Mouse (Mus musculus) intestine, postnatal 0 days (tissue): ENCODE data around the gene Ecsit. TPM values are rescaled to one million over a fixed set of nuclear protein-coding genes. Genes with fewer than 3 reads are reported as not detected.

Experiments used
- ATAC-seq: fragments of 200-750 bp; cut with Nextera tagmentation; 2 replicates; pipeline ENCODE4 v1.8.0; 2017; ENCODE audit warnings: mild to moderate bottlenecking, moderate TSS enrichment, moderate library complexity
- H3K27ac ChIP-seq: fragments of 300-500 bp; sonication (generic); 2 replicates; pipeline ENCODE4 v1.5.1; 2014; ENCODE audit warnings: mild to moderate bottlenecking, low read depth, low read length, moderate library complexity
- H3K27me3 ChIP-seq: fragments of 300-500 bp; sonication (generic); replicated peaks from 2 replicates; pipeline ENCODE4 v1.6.1; 2014; ENCODE audit warnings: low read length, mixed read lengths; ENCODE audit not compliant: control insufficient read depth, insufficient read depth
- H3K36me3 ChIP-seq: fragments of 300-500 bp; sonication (generic); 2 replicates; pipeline ENCODE4 v1.6.1; 2014; ENCODE audit warnings: mild to moderate bottlenecking, moderate library complexity; ENCODE audit not compliant: control insufficient read depth, insufficient read depth
- H3K4me1 ChIP-seq: fragments of 300-500 bp; sonication (generic); replicated peaks from 2 replicates; pipeline ENCODE4 v1.6.1; 2014; ENCODE audit warnings: antibody characterized with exemption, low read length, mixed read lengths; ENCODE audit not compliant: control insufficient read depth, insufficient read depth
- H3K4me2 ChIP-seq: fragments of 300-500 bp; sonication (generic); replicated peaks from 2 replicates; pipeline ENCODE4 v1.6.1; 2014; ENCODE audit warnings: low read depth, mild to moderate bottlenecking, moderate library complexity
- H3K4me3 ChIP-seq: fragments of 300-500 bp; sonication (generic); 2 replicates; pipeline ENCODE4 v1.5.1; 2014; ENCODE audit warnings: low read depth, low read length
- H3K9ac ChIP-seq: fragments of 300-500 bp; sonication (generic); 2 replicates; pipeline ENCODE4 v1.6.1; 2014; ENCODE audit warnings: mild to moderate bottlenecking, low read depth, low read length
- H3K9me3 ChIP-seq: fragments of 300-500 bp; sonication (generic); 2 replicates; pipeline ENCODE4 v1.6.1; 2016; ENCODE audit warnings: mixed run types; ENCODE audit not compliant: control insufficient read depth
- CTCF ChIP-seq: sonication (generic); IDR thresholded peaks from 2 replicates; pipeline ENCODE4 v1.5.1; 2016; ENCODE audit warnings: low read depth, mild to moderate bottlenecking, control low read depth, antibody characterized with exemption, moderate library complexity
- WGBS: fragments of 180-500 bp; shearing (Covaris S2); extraction: QIAGEN DNeasy Blood & Tissue Kit; methylation state at CpG from one replicate; pipeline ENCODE4 v1.1.7; 2014; 5-methylcytosine and 5-hydroxymethylcytosine counted together
- polyA plus RNA-seq: library from polyadenylated mRNA; unstranded; fragments of >200 nt; fragmentation: Nextera tagmentation; extraction: Ambion mirVana; gene quantifications from 2 replicates; pipeline ENCODE4 v1.2.1, GENCODE M21; 2015

Ecsit gene
- polyA plus RNA-seq = 23.8 and 25.3 TPM in 2 replicates

DNA sequence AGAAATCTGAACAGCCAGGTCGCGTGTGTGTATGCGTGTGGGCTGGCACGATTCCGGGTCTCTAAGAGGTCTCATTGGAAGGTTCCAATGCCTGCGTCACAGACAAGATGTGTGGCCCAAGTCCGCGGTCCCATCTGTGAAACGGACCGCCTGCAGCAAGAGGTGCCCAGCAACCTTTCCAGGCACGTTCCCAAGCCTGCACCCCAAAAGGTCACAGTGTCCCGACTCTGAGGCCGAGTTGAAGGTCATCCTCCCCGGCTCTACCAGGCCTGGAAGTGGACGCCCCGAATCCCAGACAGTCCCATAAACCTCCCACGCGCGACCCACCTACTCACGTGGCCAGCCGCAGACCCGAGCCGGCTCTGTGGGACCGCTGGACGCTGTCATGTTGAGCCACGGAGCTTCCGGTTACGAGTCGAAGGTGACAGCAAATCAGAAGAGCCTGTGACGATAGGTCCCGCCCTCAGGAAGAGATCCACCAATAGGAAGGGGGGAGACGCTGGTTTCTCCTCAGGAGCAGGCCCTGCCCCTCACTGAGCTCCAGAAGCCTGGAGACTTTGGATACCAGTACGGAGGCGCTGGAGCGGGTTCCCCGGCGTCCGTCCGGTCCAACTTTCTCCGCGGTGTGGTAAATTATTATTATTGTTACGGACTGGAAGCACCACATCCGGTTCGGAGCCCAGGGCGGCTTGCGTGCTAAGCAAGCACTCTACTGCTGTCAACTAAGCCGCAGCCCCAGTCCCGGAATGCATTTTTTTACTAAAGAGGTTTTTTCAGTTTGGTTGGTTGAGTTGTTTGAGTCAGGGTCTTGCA, at the start of gene Ecsit:
Ecsit (minus strand) TSS at position 417 of the 813 bp plus-strand sequence.
- Histone ChIP-seq H3K27ac (peak within 1 kb of the TSS; percentile 79), H3K9ac (peak within 1 kb of the TSS; percentile 67), H3K4me2 (peak within 1 kb of the TSS; percentile 84), H3K9me3 (no peaks in the 10 kb centered on the region), H3K36me3 (no peaks in the 10 kb centered on the region; the same call in 1 of the 2 replicates), H3K4me3 (peak within 1 kb of the TSS; percentile 78), H3K27me3 (no peaks in the 10 kb centered on the region), H3K4me1 (no peaks in the 10 kb centered on the region)
- no peak for TF ChIP-seq CTCF
- under 1% methylated on average over 48 of the region's 48 CpGs for WGBS
- ATAC-seq = peak; percentile 98

DNA sequence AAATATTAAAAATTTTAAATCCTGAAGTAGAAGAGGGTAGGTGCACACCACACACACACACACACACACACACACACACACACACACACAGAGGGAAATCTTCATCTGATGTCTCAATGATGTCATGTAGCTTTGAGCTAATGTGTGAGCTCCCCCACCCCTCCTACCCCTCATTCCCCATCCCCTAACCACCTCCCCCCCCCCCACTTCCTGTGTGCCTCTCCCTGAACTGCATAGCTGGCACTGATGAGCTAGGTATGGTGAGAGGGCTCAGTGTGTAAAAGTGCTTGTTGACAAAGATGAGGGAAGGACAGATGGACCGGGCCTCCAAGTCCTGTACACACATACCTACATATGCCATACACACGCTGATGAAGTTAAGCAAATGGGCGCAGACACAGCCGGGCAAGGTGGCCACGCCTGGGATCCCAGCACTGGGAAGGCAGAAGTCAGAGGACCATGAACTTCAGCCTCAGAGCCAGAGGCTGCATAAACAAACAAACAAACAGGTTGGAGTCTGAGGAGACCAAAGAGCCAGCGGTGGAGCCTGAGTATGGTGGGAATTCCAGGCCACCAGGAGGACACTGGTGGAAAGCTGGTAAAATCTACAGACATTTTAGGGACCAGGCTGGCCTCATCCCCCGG, 49.1 kb upstream of the Ecsit start:
- 87% methylated on average over 7 of the region's 7 CpGs for WGBS

DNA sequence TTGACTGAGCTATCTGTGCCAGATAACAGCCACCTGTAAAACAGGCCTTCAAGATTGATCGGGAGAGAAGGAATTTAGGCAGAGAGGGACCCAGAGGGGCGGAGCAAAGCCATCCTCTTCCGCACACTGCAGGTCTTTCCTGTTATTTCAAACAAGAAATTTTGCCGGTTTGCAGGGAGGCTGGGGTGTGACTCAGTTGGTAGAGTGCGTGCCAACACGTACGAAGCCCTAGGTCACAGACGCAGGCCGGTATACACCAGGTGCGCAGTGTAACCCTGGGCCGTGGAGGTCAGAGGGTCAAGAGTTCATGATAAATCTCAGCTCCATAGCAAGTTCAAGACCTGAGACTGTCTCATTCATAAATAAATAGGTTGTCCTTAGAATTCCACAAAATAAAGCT, 47.0 kb upstream of the Ecsit start:
- Histone ChIP-seq H3K4me2 (peak overlapping the region; percentile 71), H3K9me3 (no peaks in the 10 kb centered on the region), H3K4me3 (peak overlapping the region; percentile 40), H3K4me1 (no peaks in the 10 kb centered on the region; the same call in 1 of the 2 replicates), H3K36me3 (peaks cover 4% of the 10 kb centered on the region; the same call in 1 of the 2 replicates), H3K9ac (no peak overlapping the region), H3K27ac (peak overlapping the region; percentile 50), H3K27me3 (no peaks in the 10 kb centered on the region)
- WGBS = 43% methylated on average over 11 of the region's 11 CpGs
- TF ChIP-seq CTCF = no peak
- peak; percentile 9; the same call in 1 of the 2 replicates for ATAC-seq

More for the DNA sequence above, 49.1 kb upstream of the Ecsit start:
- Histone ChIP-seq H3K4me1 (no peaks in the 10 kb centered on the region; the same call in 1 of the 2 replicates), H3K4me2 (no peak overlapping the region), H3K9me3 (no peaks in the 10 kb centered on the region), H3K9ac (no peak overlapping the region), H3K4me3 (no peak overlapping the region), H3K27me3 (no peaks in the 10 kb centered on the region), H3K27ac (no peak overlapping the region), H3K36me3 (0 out of 2 replicates have a peak, but pooled peaks cover 4% of the 10 kb centered on the region)
- TF ChIP-seq CTCF = no peak
- ATAC-seq = no peak

DNA sequence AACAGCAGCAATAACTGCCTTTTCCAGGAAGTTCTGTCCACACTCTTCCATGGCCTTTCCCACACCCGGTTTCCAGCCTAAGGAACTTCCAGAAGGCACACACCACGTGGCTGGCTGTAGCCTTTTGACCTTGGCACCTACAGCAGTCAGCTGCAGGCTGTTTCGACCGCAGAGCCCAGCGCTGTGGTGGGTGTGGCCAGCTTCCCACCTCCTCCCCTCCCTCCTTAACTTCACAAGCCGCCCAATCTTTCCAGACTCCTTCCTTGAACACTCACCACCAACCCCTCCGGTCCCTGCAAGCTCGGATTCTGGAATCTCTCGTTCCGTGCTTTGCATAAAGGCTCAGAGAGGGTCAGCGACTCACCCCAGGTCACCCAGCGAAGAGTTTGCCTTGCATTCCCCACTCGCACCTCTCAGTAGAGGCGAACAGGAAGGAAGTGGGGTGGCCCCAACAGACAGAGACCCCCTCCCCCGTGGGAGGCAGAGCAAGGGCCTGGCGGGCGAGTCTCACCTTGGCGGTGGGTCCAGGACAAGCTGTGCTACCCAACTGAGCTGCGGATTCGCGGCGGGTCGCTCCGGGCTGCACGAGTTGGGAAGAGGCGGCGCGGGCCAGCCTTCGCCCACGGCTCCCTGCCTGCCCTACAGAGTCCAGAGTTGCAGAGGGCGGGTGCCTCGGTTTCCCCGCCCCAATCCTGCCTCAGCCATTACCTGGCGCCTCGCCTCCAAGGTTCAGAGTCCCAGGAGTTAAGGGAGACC, 46.2 kb upstream of the Ecsit start:
- Histone ChIP-seq H3K27ac (peak overlapping the region; percentile 83), H3K27me3 (no peaks in the 10 kb centered on the region)

DNA sequence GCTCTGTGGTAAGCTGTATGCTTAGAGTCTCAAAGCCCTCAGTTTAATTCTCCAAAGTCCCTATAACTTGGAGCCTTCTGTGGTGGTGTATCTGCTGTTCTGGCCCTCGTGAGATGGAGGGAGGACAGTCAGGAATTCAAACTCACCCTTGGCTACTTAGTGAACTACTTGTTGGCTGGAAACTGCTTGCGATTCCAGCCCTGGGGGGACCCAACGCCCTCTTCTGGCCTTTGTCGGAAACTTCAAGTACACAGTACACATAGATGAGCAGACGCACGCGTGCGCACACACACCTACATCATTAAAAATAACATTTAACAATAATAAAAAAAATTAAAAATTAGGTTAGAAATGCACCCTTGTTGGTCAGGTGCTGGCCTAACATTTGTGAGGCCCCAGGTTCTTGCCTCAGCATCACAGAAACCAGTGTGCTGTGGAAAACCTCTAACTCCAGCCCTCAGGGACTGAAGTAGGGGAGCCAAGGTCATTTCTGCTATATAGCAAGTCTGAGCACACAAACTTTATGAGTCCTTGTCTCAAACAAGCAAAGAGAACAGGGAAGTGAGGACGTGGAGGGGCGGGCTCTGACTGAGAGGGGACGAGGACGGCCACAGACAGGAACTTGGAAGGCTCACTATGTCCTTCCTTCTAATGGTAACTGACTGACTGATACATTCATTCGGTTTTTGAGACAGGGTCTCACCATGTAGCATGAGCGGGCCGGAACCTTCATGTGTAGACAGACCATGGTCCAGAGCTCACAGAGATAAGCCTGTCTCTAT, 40.2 kb upstream of the Ecsit start:
- Histone ChIP-seq H3K27me3 (no peaks in the 10 kb centered on the region), H3K27ac (no peak overlapping the region), H3K9ac (no peak overlapping the region), H3K36me3 (peaks cover 4% of the 10 kb centered on the region; the same call in 1 of the 2 replicates), H3K9me3 (no peaks in the 10 kb centered on the region), H3K4me2 (no peak overlapping the region), H3K4me3 (no peak overlapping the region), H3K4me1 (no peaks in the 10 kb centered on the region)
- WGBS = 79% methylated on average over 15 of the region's 15 CpGs
- TF ChIP-seq CTCF = no peak
- no peak for ATAC-seq

More for the DNA sequence above, 46.2 kb upstream of the Ecsit start:
- Histone ChIP-seq H3K9me3 (no peaks in the 10 kb centered on the region), H3K4me2 (peak overlapping the region; percentile 71), H3K9ac (peak overlapping the region; percentile 57), H3K4me1 (no peaks in the 10 kb centered on the region), H3K4me3 (peak overlapping the region; percentile 40), H3K36me3 (peaks cover 4% of the 10 kb centered on the region; the same call in 1 of the 2 replicates)
- WGBS = 1% methylated on average over 35 of the region's 35 CpGs
- TF ChIP-seq CTCF = no peak
- ATAC-seq = peak; percentile 89
